Mouse (Mus musculus) kidney, embryonic 16.5 days (tissue): ENCODE measurements around the gene Edaradd. TPM values are rescaled to one million over a fixed set of nuclear protein-coding genes. Genes with fewer than 3 reads are reported as not detected.

ENCODE experiments used
- ATAC-seq: fragments of 200-750 bp; cut with Nextera tagmentation; 2 replicates; pipeline ENCODE4 v1.8.0; 2017; ENCODE audit warnings: moderate TSS enrichment; ENCODE audit not compliant: low FRiP score, low TSS enrichment
- H3K27ac ChIP-seq: fragments of 300-500 bp; sonication (generic); 2 replicates; pipeline ENCODE4 v1.5.1; 2014; ENCODE audit warnings: low read length
- H3K27me3 ChIP-seq: fragments of 300-500 bp; sonication (generic); 2 replicates; pipeline ENCODE4 v1.6.1; 2014; ENCODE audit warnings: low read length, control low read depth, mixed read lengths; ENCODE audit not compliant: insufficient read depth
- H3K36me3 ChIP-seq: fragments of 300-500 bp; sonication (generic); 2 replicates; pipeline ENCODE4 v1.6.1; 2014; ENCODE audit warnings: low read length, control low read depth, mixed read lengths; ENCODE audit not compliant: insufficient read depth
- H3K4me1 ChIP-seq: fragments of 300-500 bp; sonication (generic); 2 replicates; pipeline ENCODE4 v1.6.1; 2014; ENCODE audit warnings: low read length, control low read depth, mixed read lengths; ENCODE audit not compliant: insufficient read depth
- H3K4me2 ChIP-seq: fragments of 300-500 bp; sonication (generic); replicated peaks from 2 replicates; pipeline ENCODE4 v1.6.1; 2014; ENCODE audit warnings: low read depth, low read length
- H3K4me3 ChIP-seq: fragments of 300-500 bp; sonication (generic); 2 replicates; pipeline ENCODE4 v1.5.1; 2014; ENCODE audit warnings: mild to moderate bottlenecking, low read length
- H3K9ac ChIP-seq: fragments of 300-500 bp; sonication (generic); replicated peaks from 2 replicates; pipeline ENCODE4 v1.6.1; 2014; ENCODE audit warnings: low read length
- H3K9me3 ChIP-seq: fragments of 300-500 bp; sonication (generic); 2 replicates; pipeline ENCODE4 v1.6.1; 2016; ENCODE audit warnings: low read length, control low read depth
- WGBS: fragments of 180-500 bp; shearing (Covaris S2); extraction: QIAGEN DNeasy Blood & Tissue Kit; methylation state at CpG from one replicate; pipeline ENCODE4 v1.1.7; 2014; 5-methylcytosine and 5-hydroxymethylcytosine counted together
- polyA plus RNA-seq: library from polyadenylated mRNA; unstranded; fragments of >200 nt; fragmentation: Nextera tagmentation; extraction: Ambion mirVana; gene quantifications from 2 replicates; pipeline ENCODE4 v1.2.1, GENCODE M21; 2015

The Edaradd gene
- polyA plus RNA-seq, 1 experiment from 2014 or later: 2.6 TPM

- Histone ChIP-seq H3K4me2 (no peak overlapping the region), H3K4me1 (no peaks in the 10 kb centered on the region), H3K9ac (no peak overlapping the region), H3K27me3 (no peaks in the 10 kb centered on the region), H3K27ac (no peak overlapping the region), H3K4me3 (no peak overlapping the region), H3K36me3 (peaks cover 43% of the 10 kb centered on the region), H3K9me3 (no peaks in the 10 kb centered on the region)
- WGBS: 89% methylated on average over 6 of the region's 6 CpGs
- no peak for ATAC-seq
Measured at GRCm38 (mm10) chr13:12440813-12441212, 79.4 kb downstream of the Edaradd start.

- Histone ChIP-seq H3K27ac (no peak overlapping the region), H3K36me3 (peaks cover 51% of the 10 kb centered on the region)
- WGBS: 95% methylated on average over 3 of the region's 3 CpGs
Measured at GRCm38 (mm10) chr13:12439586-12439985, 80.7 kb downstream of the Edaradd start.

GRCm38 (mm10) chr13:12433843-12434242 lies 86.4 kb downstream of the Edaradd start:
- Histone ChIP-seq H3K4me2 (no peak overlapping the region), H3K27ac (no peak overlapping the region), H3K36me3 (peaks cover 73% of the 10 kb centered on the region), H3K9me3 (no peaks in the 10 kb centered on the region), H3K9ac (no peak overlapping the region), H3K4me3 (no peak overlapping the region), H3K4me1 (no peaks in the 10 kb centered on the region), H3K27me3 (no peaks in the 10 kb centered on the region)
- 89% methylated on average over 5 of the region's 5 CpGs for WGBS
- no peak for ATAC-seq

More at GRCm38 (mm10) chr13:12439586-12439985, 80.7 kb downstream of the Edaradd start:
- Histone ChIP-seq H3K4me1 (no peaks in the 10 kb centered on the region), H3K9ac (no peak overlapping the region), H3K4me2 (no peak overlapping the region), H3K4me3 (no peak overlapping the region), H3K27me3 (no peaks in the 10 kb centered on the region), H3K9me3 (no peaks in the 10 kb centered on the region)
- no peak for ATAC-seq

- H3K27me3 ChIP-seq: no peaks in the 10 kb centered on the region
- H3K4me2 ChIP-seq: no peak overlapping the region
- H3K4me3 ChIP-seq: no peak overlapping the region
- WGBS: 95% methylated on average over 13 of the region's 13 CpGs
- no peak overlapping the region for H3K27ac ChIP-seq
- H3K9me3 ChIP-seq: no peaks in the 10 kb centered on the region
- no peak overlapping the region for H3K9ac ChIP-seq
- H3K36me3 ChIP-seq: peaks cover 77% of the 10 kb centered on the region
- no peaks in the 10 kb centered on the region for H3K4me1 ChIP-seq
- no peak for ATAC-seq
Measured at GRCm38 (mm10) chr13:12428556-12428955, 91.7 kb downstream of the Edaradd start.

Other genes with a start within 250 kb of the Edaradd start
- 8.6 and 9.8 TPM in 2 replicates for gene Actn2, start 179.7 kb downstream of the Edaradd start, polyA plus RNA-seq
- 19.3 and 21.0 TPM in 2 replicates for gene Heatr1, start 125.4 kb downstream of the Edaradd start, polyA plus RNA-seq
- 24.8 and 26.5 TPM in 2 replicates for gene Lgals8, start 55.5 kb downstream of the Edaradd start, polyA plus RNA-seq
- gene Ero1lb, start 45.4 kb upstream of the Edaradd start, polyA plus RNA-seq: 8.4 and 8.8 TPM in 2 replicates